Mouse (Mus musculus): ENCODE measurements around the gene Rnf114. TPM values are rescaled to one million over a fixed set of nuclear protein-coding genes. Genes with fewer than 3 reads are reported as not detected.

The Rnf114 gene
- polyA plus RNA-seq, 1 experiment: 101 TPM

DNA sequence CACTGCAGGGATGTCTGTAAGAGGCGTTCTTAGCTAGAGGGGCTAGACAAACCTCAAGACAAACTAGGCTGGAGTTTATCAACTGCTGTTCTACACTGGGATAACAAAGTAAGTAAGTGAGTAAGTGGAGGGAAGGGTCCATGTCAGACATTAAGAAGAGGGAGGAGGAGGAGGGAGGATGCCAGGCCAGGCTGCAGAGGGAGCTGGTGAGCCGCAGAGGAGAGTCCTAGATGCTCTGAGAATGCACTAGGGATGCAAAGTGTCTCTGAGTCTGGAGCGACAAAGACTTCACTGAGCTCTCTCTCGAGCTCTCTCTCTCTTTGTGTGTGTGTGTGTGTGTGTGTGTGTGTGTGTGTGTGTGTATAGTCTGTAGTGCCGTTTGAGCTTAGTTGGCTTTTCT lies 35.8 kb downstream of the Rnf114 start:
- Histone ChIP-seq H3K4me3 (replicated peaks; ENCODE audit: insufficient read depth, low read depth, low read length) (no peak overlapping the region), H3K27ac (ENCODE audit: insufficient read depth, low read length) (no peak overlapping the region), H3K4me1 (ENCODE audit: control insufficient read depth, insufficient read depth, low read length) (no peaks in the 10 kb centered on the region), H3K27me3 (ENCODE audit: control insufficient read depth, insufficient read depth, low read length) (no peaks in the 10 kb centered on the region)
- WGBS: 30% methylated on average over 5 of the region's 5 CpGs
- no peak for DNase-seq
- peak; percentile 49 for TF ChIP-seq CTCF (IDR thresholded peaks at IDR 0.05; ENCODE audit: borderline replicate concordance, insufficient read depth, low read depth, low read length)
- TF ChIP-seq POLR2A (IDR thresholded peaks at IDR 0.05; ENCODE audit: borderline replicate concordance, insufficient read depth, low read length): no peak

DNA sequence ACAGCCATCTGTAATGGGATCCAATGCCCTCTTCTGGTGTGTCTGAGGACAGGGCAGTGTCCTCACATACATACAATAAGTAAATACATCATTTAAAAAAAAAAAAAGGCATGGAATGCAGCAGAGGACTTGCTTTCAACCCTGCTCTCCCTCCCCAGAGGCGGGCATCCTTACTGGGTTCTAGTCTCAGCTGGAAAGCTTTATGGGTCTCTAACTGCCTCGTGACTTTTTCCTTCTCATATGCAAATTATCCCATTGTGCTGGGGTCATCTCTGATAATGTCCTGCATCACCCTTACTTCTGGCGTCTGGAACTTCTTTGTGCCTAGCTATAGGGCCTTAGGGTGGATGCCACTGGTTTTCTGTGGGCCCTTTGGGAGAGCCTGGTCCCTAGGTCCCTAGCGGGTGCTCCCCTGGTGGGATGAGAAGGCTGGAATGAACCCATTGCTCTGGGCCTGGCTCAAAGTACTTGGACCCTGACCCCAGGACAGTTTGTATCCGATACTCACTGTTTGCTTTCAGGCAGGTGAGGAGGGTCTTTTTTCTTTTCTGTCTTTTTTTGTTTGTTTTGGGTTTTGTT lies 37.6 kb downstream of the Rnf114 start:
- no peaks in the 10 kb centered on the region for H3K27me3 ChIP-seq (ENCODE audit: control insufficient read depth, insufficient read depth, low read length)
- TF ChIP-seq CTCF (IDR thresholded peaks at IDR 0.05; ENCODE audit: borderline replicate concordance, insufficient read depth, low read depth, low read length): no peak
- no peak for TF ChIP-seq POLR2A (IDR thresholded peaks at IDR 0.05; ENCODE audit: borderline replicate concordance, insufficient read depth, low read length)
- no peak for DNase-seq
- 59% methylated on average over 5 of the region's 5 CpGs for WGBS
- H3K4me1 ChIP-seq (ENCODE audit: control insufficient read depth, insufficient read depth, low read length): no peaks in the 10 kb centered on the region
- no peak overlapping the region for H3K4me3 ChIP-seq (replicated peaks; ENCODE audit: insufficient read depth, low read depth, low read length)
- H3K27ac ChIP-seq (ENCODE audit: insufficient read depth, low read length): no peak overlapping the region

DNA sequence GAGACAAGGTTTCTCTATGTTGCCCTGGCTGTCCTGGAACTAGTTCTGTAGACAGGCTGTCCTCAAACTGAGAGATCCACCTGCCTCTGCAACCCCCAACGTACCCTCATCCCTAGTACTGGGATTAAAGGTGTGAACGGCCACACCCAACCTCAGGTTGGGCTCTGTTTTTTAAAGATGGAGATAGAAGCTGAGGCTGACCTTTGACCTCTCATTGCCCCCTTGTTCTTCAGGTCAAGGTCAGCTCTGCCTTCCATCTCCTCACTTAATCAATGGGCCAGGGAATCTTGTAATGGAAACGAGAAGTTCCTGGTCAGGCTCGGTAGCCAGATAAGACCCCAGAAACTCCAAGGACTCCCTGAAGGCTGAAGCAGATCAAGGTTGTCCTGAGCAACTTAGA lies 38.1 kb downstream of the Rnf114 start:
- Histone ChIP-seq H3K27me3 (ENCODE audit: control insufficient read depth, insufficient read depth, low read length) (no peaks in the 10 kb centered on the region), H3K27ac (ENCODE audit: insufficient read depth, low read length) (no peak overlapping the region), H3K4me3 (replicated peaks; ENCODE audit: insufficient read depth, low read depth, low read length) (no peak overlapping the region), H3K4me1 (ENCODE audit: control insufficient read depth, insufficient read depth, low read length) (no peaks in the 10 kb centered on the region)
- TF ChIP-seq POLR2A (IDR thresholded peaks at IDR 0.05; ENCODE audit: borderline replicate concordance, insufficient read depth, low read length) (no peak), CTCF (IDR thresholded peaks at IDR 0.05; ENCODE audit: borderline replicate concordance, insufficient read depth, low read depth, low read length) (no peak)
- 87% methylated on average over 4 of the region's 4 CpGs for WGBS
- DNase-seq: no peak

DNA sequence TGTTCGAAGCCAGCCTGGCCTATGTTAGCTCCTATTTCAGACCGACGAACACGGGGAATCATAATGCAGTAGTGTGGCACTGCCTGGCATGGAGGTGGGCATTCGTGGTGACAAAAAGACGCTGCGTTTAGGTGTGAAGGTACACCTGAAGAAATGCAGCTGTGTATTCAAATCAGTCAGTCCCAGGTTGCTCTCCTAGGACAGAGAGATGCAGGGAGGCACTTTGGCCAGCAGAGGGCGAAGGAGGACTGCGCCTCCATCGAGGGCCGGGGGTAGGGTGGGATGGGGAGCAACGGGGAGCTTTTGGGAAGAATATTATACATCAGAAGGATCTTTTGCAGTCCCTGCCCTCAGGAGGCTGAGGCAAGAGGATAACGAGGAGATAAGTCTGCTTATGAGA lies 39.7 kb downstream of the Rnf114 start:
- no peaks in the 10 kb centered on the region for H3K4me1 ChIP-seq (ENCODE audit: control insufficient read depth, insufficient read depth, low read length)
- 22% methylated on average over 13 of the region's 13 CpGs for WGBS
- peak in 1 of 2 experiments; percentile 37 for DNase-seq
- peak; percentile 66 for TF ChIP-seq CTCF (IDR thresholded peaks at IDR 0.05; ENCODE audit: borderline replicate concordance, insufficient read depth, low read depth, low read length)
- TF ChIP-seq POLR2A (IDR thresholded peaks at IDR 0.05; ENCODE audit: borderline replicate concordance, insufficient read depth, low read length): no peak
- no peak overlapping the region for H3K27ac ChIP-seq (ENCODE audit: insufficient read depth, low read length)
- H3K4me3 ChIP-seq (replicated peaks; ENCODE audit: insufficient read depth, low read depth, low read length): no peak overlapping the region
- no peaks in the 10 kb centered on the region for H3K27me3 ChIP-seq (ENCODE audit: control insufficient read depth, insufficient read depth, low read length)

DNA sequence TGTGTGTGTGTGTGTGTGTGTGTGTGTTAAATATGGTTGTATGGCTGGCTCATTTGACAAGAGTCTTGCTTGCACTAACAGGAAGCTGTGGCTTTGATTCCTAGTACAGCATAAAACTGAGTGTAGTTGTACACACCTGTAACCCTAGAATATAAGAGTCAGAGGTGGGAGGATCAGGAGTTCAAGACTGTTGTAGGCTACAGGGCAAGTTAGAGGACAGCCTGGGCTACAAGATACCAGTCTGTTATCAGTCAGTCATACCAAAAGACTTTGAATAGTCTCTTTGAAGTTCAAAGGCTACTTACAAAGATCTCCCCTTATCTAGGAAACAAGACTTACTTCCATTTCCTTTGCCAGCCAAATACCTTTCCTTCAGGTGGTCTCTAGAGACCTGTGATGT lies 41.4 kb downstream of the Rnf114 start:
- H3K4me1 ChIP-seq (ENCODE audit: control insufficient read depth, insufficient read depth, low read length): no peaks in the 10 kb centered on the region
- no peak for DNase-seq
- TF ChIP-seq CTCF (IDR thresholded peaks at IDR 0.05; ENCODE audit: borderline replicate concordance, insufficient read depth, low read depth, low read length) (no peak), POLR2A (IDR thresholded peaks at IDR 0.05; ENCODE audit: borderline replicate concordance, insufficient read depth, low read length) (no peak)
- H3K4me3 ChIP-seq (replicated peaks; ENCODE audit: insufficient read depth, low read depth, low read length): no peak overlapping the region
- H3K27me3 ChIP-seq (ENCODE audit: control insufficient read depth, insufficient read depth, low read length): no peaks in the 10 kb centered on the region
- H3K27ac ChIP-seq (ENCODE audit: insufficient read depth, low read length): no peak overlapping the region

DNA sequence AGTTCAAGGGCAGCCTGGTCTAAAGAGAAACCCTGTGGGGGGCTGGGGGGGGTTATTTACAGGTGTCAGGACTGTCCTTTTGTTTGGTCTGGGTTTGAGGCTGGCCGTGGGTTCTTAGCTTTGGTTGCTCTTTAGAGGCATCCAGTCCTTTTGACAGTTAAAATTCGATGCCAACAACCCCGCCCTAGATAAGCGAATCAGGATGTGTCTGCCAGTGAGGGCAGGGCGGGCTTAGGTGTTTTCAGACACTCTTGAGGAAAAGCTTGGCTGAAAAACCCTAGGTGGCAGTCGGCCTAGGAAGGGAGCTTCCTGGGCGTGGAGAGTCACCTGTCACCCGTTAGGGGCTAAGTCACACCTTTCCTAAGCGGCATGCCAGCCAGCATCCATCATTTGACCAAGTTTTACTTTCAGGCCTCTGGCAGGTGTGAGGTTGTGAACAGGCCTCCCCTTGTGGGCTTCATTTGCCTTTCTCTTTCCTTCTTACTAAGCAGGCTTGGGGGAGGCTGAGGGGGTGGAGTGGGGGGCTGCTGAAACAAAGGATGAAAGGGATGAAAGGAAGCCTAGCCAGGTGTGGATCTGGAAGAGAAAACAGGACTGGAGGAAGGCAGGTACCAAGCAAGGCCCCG lies 44.0 kb downstream of the Rnf114 start:
- no peak for DNase-seq
- Histone ChIP-seq H3K27me3 (ENCODE audit: control insufficient read depth, insufficient read depth, low read length) (no peaks in the 10 kb centered on the region), H3K27ac (ENCODE audit: insufficient read depth, low read length) (no peak overlapping the region), H3K4me3 (replicated peaks; ENCODE audit: insufficient read depth, low read depth, low read length) (no peak overlapping the region), H3K4me1 (ENCODE audit: control insufficient read depth, insufficient read depth, low read length) (no peaks in the 10 kb centered on the region)
- 73% methylated on average over 10 of the region's 10 CpGs for WGBS
- TF ChIP-seq POLR2A (IDR thresholded peaks at IDR 0.05; ENCODE audit: borderline replicate concordance, insufficient read depth, low read length): no peak
- no peak for TF ChIP-seq CTCF (IDR thresholded peaks at IDR 0.05; ENCODE audit: borderline replicate concordance, insufficient read depth, low read depth, low read length)

DNA sequence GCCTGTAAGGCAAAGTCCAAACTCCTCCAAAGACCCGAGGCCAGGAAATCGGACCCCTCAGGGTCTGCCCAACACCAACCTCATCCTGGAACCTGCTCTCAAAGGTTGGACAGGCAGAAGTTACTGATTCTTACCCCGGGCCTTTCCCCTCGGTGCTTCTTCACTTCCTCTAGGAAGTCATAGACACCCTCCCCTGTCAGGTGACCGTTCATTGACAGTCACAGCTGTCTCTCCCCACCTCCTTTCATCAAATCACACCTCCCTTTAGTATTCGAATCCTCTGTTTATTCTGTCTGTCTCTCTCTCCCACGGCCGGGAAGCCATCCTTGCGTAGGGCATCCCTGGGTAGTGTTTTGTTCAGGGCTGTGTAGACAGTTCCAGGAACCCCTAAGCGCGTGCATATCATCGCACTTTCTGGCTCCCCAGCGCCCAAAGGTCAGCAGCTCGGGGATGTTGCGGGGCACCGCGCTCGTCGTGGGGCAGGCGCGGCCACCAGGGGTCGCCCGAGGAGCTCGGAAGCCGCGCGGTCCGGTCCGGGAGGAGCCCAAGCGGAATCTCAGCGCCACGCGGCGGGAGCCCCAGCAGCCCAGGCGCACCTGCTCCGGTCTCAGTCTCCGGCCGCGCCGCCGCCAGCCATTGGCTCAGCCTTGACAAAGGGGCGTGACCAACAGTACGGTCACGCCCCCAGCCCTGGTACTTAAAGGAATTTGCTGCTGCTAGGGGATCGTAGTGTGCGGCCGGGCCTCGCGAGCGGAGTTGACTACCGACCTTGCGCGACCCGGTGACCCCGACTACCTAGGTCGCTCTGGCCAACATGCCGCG lies 45.2 kb downstream of the Rnf114 start, which contains the start of gene Snai1:
TSS of gene Snai1 (plus strand) at position 720 of the 822 bp plus-strand sequence.
- peak; percentile 73 for TF ChIP-seq CTCF (IDR thresholded peaks at IDR 0.05; ENCODE audit: borderline replicate concordance, insufficient read depth, low read depth, low read length)
- no peak for TF ChIP-seq POLR2A (IDR thresholded peaks at IDR 0.05; ENCODE audit: borderline replicate concordance, insufficient read depth, low read length)
- Histone ChIP-seq H3K4me3 (replicated peaks; ENCODE audit: insufficient read depth, low read depth, low read length) (peak within 1 kb of the TSS; percentile 38), H3K4me1 (ENCODE audit: control insufficient read depth, insufficient read depth, low read length) (no peaks in the 10 kb centered on the region), H3K27me3 (ENCODE audit: control insufficient read depth, insufficient read depth, low read length) (no peaks in the 10 kb centered on the region), H3K27ac (ENCODE audit: insufficient read depth, low read length) (no peak within 1 kb of the TSS)
- 2% methylated on average over 58 of the region's 58 CpGs for WGBS
- DNase-seq: peak; percentile 87 to 88
